Mouse (Mus musculus) liver, adult 2 months (tissue): ENCODE data around the gene Cdk9.

Experiments
- CTCF ChIP-seq: fragments of 200-500 bp; IDR thresholded peaks from 2 replicates; pipeline ENCODE4 v1.5.1; 2011; ENCODE audit warnings: low read depth, low read length, control low read depth
- POLR2A ChIP-seq: fragments of 200-500 bp; IDR thresholded peaks from 2 replicates; pipeline ENCODE4 v1.6.1; 2011; ENCODE audit warnings: low read length, control low read depth; ENCODE audit not compliant: insufficient read depth; ENCODE audit errors: extremely low read depth

DNA sequence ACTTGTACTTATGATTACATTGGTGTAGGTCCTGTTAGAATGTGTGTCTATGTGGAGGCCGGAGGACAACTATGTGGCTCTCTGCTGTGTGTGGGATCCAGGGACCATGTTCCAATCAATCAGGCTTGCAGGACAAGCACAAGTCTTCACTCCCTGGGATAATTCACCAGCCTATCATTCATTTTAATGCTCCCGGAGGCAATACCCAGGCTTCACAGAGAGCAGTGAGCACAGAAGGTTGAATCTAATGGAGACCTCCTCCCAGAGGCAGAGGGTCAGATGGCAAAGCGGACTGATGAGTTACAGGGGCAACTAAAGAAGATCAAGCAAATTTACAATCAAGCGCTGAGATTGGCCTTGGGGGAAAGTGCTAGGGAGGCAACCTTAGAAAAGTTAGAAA, 16.7 kb upstream of the Cdk9 start:
- TF ChIP-seq POLR2A: no peak
- TF ChIP-seq CTCF: no peak
